Mouse (Mus musculus): Measurements from ENCODE around the gene Apeh. TPM values are rescaled to one million over a fixed set of nuclear protein-coding genes. Genes with fewer than 3 reads are reported as not detected.

Apeh gene
- polyA plus RNA-seq, 1 experiment from 2014 or later = 51.2 TPM

- Histone ChIP-seq H3K4me1 (peaks cover 14% of the 10 kb centered on the region), H3K4me3 (replicated peaks) (no peak overlapping the region), H3K36me3 (peaks cover 82% of the 10 kb centered on the region), H3K4me2 (replicated peaks) (no peak overlapping the region), H3K27me3 (no peaks in the 10 kb centered on the region), H3K9ac (no peak overlapping the region), H3K27ac (replicated peaks) (no peak overlapping the region), H3K9me3 (replicated peaks) (no peaks in the 10 kb centered on the region)
- WGBS = 79% methylated on average over 6 of the region's 6 CpGs
- no peak for ATAC-seq (ENCODE audit: insufficient number of reproducible peaks, low FRiP score, low TSS enrichment, low read depth)
Measured at GRCm38 (mm10) chr9:108055661-108056237, 38.7 kb downstream of the Apeh start.

GRCm38 (mm10) chr9:108055061-108055460, 39.3 kb downstream of the Apeh start:
- no peak overlapping the region for H3K4me2 ChIP-seq (replicated peaks)
- no peak for ATAC-seq (ENCODE audit: insufficient number of reproducible peaks, low FRiP score, low TSS enrichment, low read depth)
- peaks cover 81% of the 10 kb centered on the region for H3K36me3 ChIP-seq
- no peaks in the 10 kb centered on the region for H3K9me3 ChIP-seq (replicated peaks)
- H3K27me3 ChIP-seq = no peaks in the 10 kb centered on the region
- H3K27ac ChIP-seq (replicated peaks) = no peak overlapping the region
- 82% methylated on average over 1 of the region's 1 CpGs for WGBS
- H3K4me1 ChIP-seq = peaks cover 18% of the 10 kb centered on the region
- H3K9ac ChIP-seq = no peak overlapping the region
- no peak overlapping the region for H3K4me3 ChIP-seq (replicated peaks)

DNA sequence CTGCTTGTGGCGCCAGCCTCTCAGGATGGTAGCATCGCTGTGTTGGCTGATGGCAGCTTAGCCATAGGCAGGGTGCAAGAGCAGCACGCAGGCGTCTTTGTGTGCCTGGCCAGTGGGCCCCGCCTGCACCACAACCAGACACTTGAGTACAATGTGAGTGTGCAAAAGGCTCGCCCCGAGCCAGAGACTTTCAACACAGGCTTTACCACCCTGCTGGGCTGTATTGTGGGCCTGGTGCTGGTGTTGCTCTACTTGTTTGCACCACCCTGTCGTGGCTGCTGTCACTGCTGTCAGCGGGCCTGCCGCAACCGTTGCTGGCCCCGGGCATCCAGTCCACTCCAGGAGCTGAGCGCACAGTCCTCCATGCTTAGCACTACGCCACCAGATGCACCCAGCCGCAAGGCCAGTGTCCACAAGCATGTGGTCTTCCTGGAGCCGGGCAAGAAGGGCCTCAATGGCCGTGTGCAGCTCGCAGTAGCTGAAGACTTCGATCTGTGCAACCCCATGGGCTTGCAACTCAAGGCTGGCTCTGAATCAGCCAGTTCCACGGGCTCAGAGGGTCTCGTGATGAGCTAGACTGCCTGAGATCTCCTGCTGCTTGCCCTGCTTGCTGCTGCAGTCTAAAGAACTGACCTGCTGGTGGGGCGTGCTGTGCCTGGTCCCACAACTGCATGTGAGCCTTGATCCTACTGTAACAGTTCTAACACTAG, 39.9 kb downstream of the Apeh start:
- Histone ChIP-seq H3K9ac (no peak overlapping the region), H3K36me3 (peaks cover 75% of the 10 kb centered on the region), H3K4me2 (replicated peaks) (no peak overlapping the region), H3K27ac (replicated peaks) (no peak overlapping the region; the same call in 1 of the 2 replicates), H3K9me3 (replicated peaks) (no peaks in the 10 kb centered on the region), H3K27me3 (no peaks in the 10 kb centered on the region), H3K4me3 (replicated peaks) (no peak overlapping the region), H3K4me1 (peaks cover 24% of the 10 kb centered on the region)
- WGBS = 89% methylated on average over 22 of the region's 22 CpGs
- no peak for ATAC-seq (ENCODE audit: insufficient number of reproducible peaks, low FRiP score, low TSS enrichment, low read depth)

- Histone ChIP-seq H3K4me2 (replicated peaks) (peak overlapping the region; percentile 44; the same call in 1 of the 2 replicates), H3K4me1 (peaks cover 24% of the 10 kb centered on the region), H3K27me3 (no peaks in the 10 kb centered on the region), H3K36me3 (peaks cover 68% of the 10 kb centered on the region), H3K9ac (no peak overlapping the region), H3K9me3 (replicated peaks) (no peaks in the 10 kb centered on the region), H3K27ac (replicated peaks) (peak overlapping the region; percentile 75), H3K4me3 (replicated peaks) (no peak overlapping the region)
- ATAC-seq (ENCODE audit: insufficient number of reproducible peaks, low FRiP score, low TSS enrichment, low read depth) = no peak
- WGBS = 93% methylated on average over 15 of the region's 15 CpGs
Measured at GRCm38 (mm10) chr9:108053665-108054225, 40.7 kb downstream of the Apeh start.

DNA sequence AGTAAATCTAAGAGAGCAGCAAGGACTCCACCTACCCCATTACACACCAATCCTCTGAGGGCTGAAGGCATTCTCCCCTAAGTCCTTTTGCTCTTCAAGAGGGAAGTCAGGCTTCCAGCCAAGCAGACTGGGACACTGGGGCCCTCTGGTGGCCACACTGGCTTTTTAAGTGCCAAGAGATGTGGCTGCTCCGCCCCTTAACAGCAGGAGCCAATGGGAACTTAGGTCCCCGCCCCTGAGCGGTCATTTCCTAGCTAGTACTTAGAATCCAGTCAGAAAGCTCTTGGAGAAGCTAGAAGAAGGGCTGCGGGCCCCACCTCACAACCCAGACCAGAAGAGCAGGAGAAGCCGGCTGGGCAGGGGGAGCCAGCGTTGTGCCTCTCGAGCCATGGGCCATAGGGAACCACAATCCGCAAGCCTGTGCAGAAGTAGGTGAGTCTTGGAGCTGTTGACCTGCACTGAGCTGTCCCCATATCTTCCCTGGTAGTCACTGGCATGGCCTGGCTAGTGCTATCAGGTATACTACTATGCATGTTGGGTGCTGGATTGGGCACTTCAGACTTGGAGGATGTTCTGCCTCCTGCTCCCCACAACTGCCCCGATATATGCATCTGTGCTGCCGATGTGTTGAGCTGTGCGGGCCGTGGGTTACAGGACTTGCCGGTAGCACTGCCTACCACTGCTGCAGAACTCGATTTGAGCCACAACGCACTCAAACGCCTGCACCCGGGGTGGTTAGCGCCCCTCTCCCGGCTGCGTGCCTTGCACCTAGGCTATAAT, 41.3 kb downstream of the Apeh start, which contains the start of gene Amigo3:
Gene Amigo3 (plus strand): TSS at position 275 of the 780 bp plus-strand sequence.
- H3K9me3 ChIP-seq (replicated peaks) = no peaks in the 10 kb centered on the region
- peaks cover 30% of the 10 kb centered on the region for H3K4me1 ChIP-seq
- peak within 1 kb of the TSS; percentile 44 for H3K4me2 ChIP-seq (replicated peaks)
- peak; percentile 44 for ATAC-seq (ENCODE audit: insufficient number of reproducible peaks, low FRiP score, low TSS enrichment, low read depth)
- H3K4me3 ChIP-seq (replicated peaks) = peak within 1 kb of the TSS; percentile 22; the same call in 1 of the 2 replicates
- H3K27ac ChIP-seq (replicated peaks) = peak within 1 kb of the TSS; percentile 75
- H3K27me3 ChIP-seq = no peaks in the 10 kb centered on the region
- 51% methylated on average over 20 of the region's 20 CpGs for WGBS
- H3K9ac ChIP-seq = no peak within 1 kb of the TSS
- peaks cover 61% of the 10 kb centered on the region for H3K36me3 ChIP-seq

DNA sequence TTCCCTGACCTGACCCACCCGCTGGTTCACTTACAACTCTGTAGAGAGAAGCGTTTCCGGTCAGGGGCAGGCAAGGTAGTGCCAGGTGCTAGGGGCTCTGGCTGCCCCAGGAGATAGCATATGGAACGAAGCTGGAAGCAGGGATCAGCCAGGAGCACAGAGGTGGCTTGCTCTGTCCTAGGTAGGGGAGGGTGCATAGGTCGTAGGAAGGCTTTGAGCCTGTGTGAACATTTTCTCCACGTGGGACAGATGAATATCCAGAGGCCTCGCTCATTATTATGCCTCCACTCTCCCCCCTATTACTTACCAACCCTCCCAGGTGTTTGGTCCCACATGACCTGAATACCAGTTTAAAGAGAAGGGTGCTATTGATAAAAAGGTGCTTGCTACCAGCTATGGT, 42.0 kb downstream of the Apeh start:
- Histone ChIP-seq H3K27ac (replicated peaks) (peak overlapping the region; percentile 75), H3K9me3 (replicated peaks) (no peaks in the 10 kb centered on the region), H3K36me3 (peaks cover 54% of the 10 kb centered on the region), H3K27me3 (no peaks in the 10 kb centered on the region), H3K4me2 (replicated peaks) (no peak overlapping the region), H3K4me1 (peaks cover 36% of the 10 kb centered on the region), H3K4me3 (replicated peaks) (no peak overlapping the region), H3K9ac (no peak overlapping the region)
- ATAC-seq (ENCODE audit: insufficient number of reproducible peaks, low FRiP score, low TSS enrichment, low read depth) = no peak
- 68% methylated on average over 7 of the region's 7 CpGs for WGBS

DNA sequence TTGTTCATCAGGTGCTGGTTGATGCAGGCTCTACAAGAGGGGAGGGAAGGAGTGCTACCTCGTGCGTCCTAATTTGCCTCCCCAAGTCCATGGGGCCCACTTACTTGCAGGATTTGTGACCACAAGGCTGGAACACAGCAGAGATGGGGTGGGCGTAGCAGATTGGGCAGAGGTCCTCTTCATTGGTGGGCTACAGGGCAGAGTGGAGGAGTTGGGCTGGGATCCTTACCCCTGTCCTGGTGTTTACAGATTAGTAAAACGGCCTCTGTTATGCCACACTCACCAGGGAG, 42.5 kb downstream of the Apeh start:
- no peaks in the 10 kb centered on the region for H3K9me3 ChIP-seq (replicated peaks)
- no peaks in the 10 kb centered on the region for H3K27me3 ChIP-seq
- H3K36me3 ChIP-seq = peaks cover 53% of the 10 kb centered on the region
- no peak overlapping the region for H3K27ac ChIP-seq (replicated peaks)
- WGBS = 74% methylated on average over 4 of the region's 4 CpGs
- H3K4me2 ChIP-seq (replicated peaks) = no peak overlapping the region
- no peak overlapping the region for H3K9ac ChIP-seq
- no peak overlapping the region for H3K4me3 ChIP-seq (replicated peaks)
- H3K4me1 ChIP-seq = peaks cover 36% of the 10 kb centered on the region
- ATAC-seq (ENCODE audit: insufficient number of reproducible peaks, low FRiP score, low TSS enrichment, low read depth) = no peak

- H3K36me3 ChIP-seq = peaks cover 55% of the 10 kb centered on the region
- WGBS = 92% methylated on average over 15 of the region's 15 CpGs
Measured at GRCm38 (mm10) chr9:108051184-108051930, 43.0 kb downstream of the Apeh start.

DNA sequence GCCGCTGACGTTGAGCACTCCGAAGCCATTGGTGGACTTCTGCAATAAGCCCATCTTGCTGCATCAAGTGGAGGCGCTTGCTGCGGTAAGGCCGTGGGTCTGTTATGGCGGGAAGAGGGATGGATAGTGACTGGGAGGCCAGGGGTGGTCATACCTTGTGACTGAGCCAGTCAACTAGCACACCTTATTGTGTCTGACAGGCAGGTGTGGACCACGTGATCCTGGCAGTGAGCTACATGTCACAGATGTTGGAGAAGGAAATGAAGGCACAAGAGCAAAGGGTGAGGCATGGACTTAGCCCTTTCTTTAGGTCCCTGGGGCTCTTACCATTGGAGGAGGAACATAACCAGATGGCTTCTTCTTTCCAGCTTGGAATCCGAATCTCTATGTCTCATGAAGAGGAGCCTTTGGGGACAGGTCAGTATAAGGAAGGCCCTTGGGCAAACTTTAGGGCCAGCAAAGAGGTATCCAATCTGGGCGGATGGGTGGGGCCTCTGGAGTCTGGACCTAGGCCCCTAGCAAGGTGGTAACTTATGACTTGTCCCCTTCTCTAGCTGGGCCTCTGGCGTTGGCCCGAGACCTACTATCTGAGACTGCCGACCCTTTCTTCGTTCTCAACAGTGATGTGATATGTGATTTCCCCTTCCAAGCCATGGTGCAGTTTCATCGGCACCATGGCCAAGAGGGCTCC, 44.7 kb downstream of the Apeh start:
- Histone ChIP-seq H3K4me2 (replicated peaks) (peak overlapping the region; percentile 83), H3K9me3 (replicated peaks) (no peaks in the 10 kb centered on the region), H3K27me3 (no peaks in the 10 kb centered on the region), H3K4me3 (replicated peaks) (peak overlapping the region; percentile 84), H3K27ac (replicated peaks) (peak overlapping the region; percentile 80), H3K4me1 (peaks cover 36% of the 10 kb centered on the region), H3K36me3 (peaks cover 56% of the 10 kb centered on the region), H3K9ac (peak overlapping the region; percentile 78)
- ATAC-seq (ENCODE audit: insufficient number of reproducible peaks, low FRiP score, low TSS enrichment, low read depth) = no peak
- WGBS = 39% methylated on average over 15 of the region's 15 CpGs

More at GRCm38 (mm10) chr9:108051184-108051930, 43.0 kb downstream of the Apeh start:
- Histone ChIP-seq H3K9ac (no peak overlapping the region), H3K27me3 (no peaks in the 10 kb centered on the region), H3K9me3 (replicated peaks) (no peaks in the 10 kb centered on the region), H3K4me3 (replicated peaks) (no peak overlapping the region), H3K4me1 (peaks cover 36% of the 10 kb centered on the region), H3K27ac (replicated peaks) (no peak overlapping the region), H3K4me2 (replicated peaks) (no peak overlapping the region)
- ATAC-seq (ENCODE audit: insufficient number of reproducible peaks, low FRiP score, low TSS enrichment, low read depth) = no peak

DNA sequence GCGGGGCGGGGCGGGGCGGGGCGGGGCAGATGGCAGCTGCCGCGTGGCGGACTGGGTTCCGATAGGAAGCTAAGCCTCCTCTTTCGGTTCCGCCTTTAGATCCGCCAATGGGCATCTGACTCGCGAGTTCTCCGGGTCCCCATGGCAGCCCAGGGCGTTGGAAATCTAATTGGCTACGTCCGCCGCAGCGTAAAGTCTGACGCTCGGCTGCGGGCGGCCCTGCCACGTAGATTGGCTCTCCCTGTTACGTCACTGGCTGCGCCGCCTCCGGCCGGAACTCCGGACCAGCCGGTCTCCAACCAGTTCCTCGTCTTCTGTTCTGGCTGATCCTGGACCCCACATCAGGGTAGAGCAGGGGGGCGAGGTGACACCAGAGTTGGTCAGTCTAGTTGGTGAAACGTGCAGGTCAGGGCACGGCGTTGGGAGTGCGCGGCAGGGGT, 45.4 kb downstream of the Apeh start, which contains the start of gene Gmppb:
Gene Gmppb (plus strand): TSS at position 227 of the 440 bp plus-strand sequence.
- WGBS = 0% methylated on average over 39 of the region's 39 CpGs
- Histone ChIP-seq H3K4me3 (replicated peaks) (peak within 1 kb of the TSS; percentile 84), H3K9me3 (replicated peaks) (no peaks in the 10 kb centered on the region), H3K27ac (replicated peaks) (peak within 1 kb of the TSS; percentile 80), H3K4me2 (replicated peaks) (peak within 1 kb of the TSS; percentile 83), H3K4me1 (peaks cover 36% of the 10 kb centered on the region), H3K36me3 (peaks cover 53% of the 10 kb centered on the region), H3K27me3 (no peaks in the 10 kb centered on the region), H3K9ac (peak within 1 kb of the TSS; percentile 78)
- peak; percentile 92 for ATAC-seq (ENCODE audit: insufficient number of reproducible peaks, low FRiP score, low TSS enrichment, low read depth)

All from embryonic facial prominence, embryonic 15.5 days (tissue).